Mouse (Mus musculus) left cerebral cortex, adult 18-20 months (tissue): ENCODE measurements around the gene Arl15. TPM values are rescaled to one million over a fixed set of nuclear protein-coding genes. Genes with fewer than 3 reads are reported as not detected.

Source experiments
- DNase-seq, 2 experiments: peaks; one replicate each; pipeline ENCODE4 v3.0.0; 2021 to 2022; ENCODE audit warnings: low spot score in 2 of 2, mixed read lengths in 1 of 2
- total RNA-seq, 2 experiments: library from RNA; stranded (reverse); gene quantifications; 2 replicates each; pipeline ENCODE4 v1.2.3; 2021

Gene Arl15
- total RNA-seq, 2 experiments from 2014 or later = 35.5 to 37.7 TPM

- DNase-seq = no peak
Measured at GRCm38 (mm10) chr13:114188801-114189200, 394.5 kb downstream of the Arl15 start.

DNA sequence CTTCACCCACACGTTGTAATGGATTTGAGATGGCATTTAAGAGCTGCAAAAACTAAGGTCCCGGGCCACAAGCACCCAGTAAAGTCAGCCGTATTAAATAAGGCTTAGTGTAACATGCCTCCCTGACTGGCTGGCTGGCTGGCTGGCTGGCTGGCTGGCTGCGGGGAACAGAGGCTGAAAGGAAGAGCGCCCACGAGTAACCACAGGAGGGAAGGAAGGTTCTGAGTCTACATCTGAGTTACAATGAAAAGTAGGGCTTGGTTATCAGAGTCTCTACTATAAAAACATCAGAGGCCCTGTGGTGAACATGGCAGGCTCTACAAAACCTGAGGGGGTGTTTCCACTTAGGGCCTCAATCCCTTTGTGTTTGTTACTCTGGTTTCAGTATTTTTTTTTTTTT, 395.1 kb downstream of the Arl15 start:
- DNase-seq = no peak

GRCm38 (mm10) chr13:114190898-114191297, 396.6 kb downstream of the Arl15 start:
- no peak for DNase-seq

DNA sequence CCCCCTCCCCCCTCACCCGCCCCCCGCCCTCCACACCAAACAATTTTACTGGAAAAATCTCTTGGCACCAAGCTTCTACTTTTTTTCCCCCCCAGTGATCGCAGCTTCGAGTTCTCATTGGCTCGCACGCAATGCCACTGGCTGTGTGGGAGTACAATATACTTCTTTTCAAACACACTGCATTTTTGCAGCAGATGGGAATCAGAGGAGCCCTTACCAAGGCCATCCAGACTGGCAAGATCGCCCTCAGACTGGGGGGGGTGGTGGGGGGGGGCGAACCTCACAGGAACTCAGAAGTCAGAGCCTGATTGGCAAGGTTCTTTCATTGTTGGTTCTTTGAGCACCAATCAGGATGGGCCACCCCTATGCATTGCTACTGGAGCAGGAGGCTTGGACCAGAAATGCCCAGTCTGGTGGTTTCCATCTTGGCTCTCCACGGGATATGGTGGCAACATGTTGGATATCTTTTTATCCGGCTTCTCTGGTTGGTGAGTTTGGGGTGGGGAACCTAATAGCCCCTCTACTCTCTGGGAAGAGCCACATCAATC, 404.0 kb downstream of the Arl15 start:
- DNase-seq = no peak

GRCm38 (mm10) chr13:114199746-114200145, 405.4 kb downstream of the Arl15 start:
- no peak for DNase-seq

DNA sequence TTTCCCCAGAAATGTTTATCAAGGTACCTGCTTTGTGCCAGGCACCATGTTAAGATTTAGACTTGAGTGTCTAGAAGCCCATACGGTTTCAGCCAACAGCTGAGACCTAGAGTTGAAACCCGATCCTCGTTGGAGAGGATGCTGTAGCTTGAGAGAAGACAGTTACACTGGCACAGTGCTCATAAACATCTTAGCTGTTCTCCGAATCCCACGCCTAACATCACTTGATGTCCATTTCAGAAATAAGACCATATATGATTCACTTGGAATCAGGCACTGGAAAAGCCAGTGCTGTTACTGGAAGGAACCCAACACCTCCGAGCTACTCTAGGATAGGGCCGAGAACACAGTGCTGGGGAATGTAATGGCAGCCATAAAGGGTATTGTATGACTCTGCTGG, 406.2 kb downstream of the Arl15 start:
- no peak for DNase-seq

GRCm38 (mm10) chr13:114202806-114203570, 408.7 kb downstream of the Arl15 start:
- DNase-seq = no peak

Other genes starting within 250 kb of the Arl15 start
- gene Snx18, start 175.9 kb upstream of the Arl15 start, total RNA-seq = 10 to 100 TPM; 22.3 TPM
- 1 to 10 TPM; 5.1 to 8.5 TPM for gene Hspb3, start 130.8 kb upstream of the Arl15 start, total RNA-seq